In the genomic region with DNA sequence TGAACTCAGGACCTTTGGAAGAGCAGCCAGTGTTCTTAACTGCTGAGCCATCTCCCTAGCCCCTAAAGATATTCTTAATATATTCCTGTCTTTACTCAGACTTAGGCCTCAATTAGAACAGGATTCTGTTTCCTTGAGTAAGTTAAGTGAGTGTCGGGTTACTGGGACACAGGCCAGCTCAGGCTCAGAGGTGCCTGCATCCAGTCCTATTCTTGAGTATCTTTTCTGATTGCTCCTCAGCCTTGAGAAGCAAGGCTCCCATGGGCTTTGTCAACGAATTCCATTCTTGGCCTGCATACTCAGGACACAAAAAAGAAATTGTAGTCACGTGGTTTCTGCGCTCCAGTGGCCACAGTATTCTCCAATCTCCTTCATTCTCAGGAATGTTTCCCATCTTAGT, we compare ENCODE assay signal across 24 mouse cellular contexts. TPM values are rescaled to one million over a fixed set of nuclear protein-coding genes. Genes with fewer than 3 reads are reported as not detected.
A peak's percentile ranks its signal among the peaks of the same experiment; 100 is the strongest.
DNase-seq lines count a peak whose midpoint lies in the region; ATAC-seq and TF ChIP-seq lines count a peak whose summit lies in the region.
"Had no signal": no experiment of that assay in that cellular context is flagged by ENCODE, and none has a peak within 500 bp of the region (broad histone marks: within the 10 kb centered on the region; RNA-seq: fewer than 3 reads in every experiment).

No protein-coding gene starts in this region.

- H3K9me3 ChIP-seq in kidney, postnatal 0 days (replicated peaks; ENCODE audit: low read length) = no peaks in the 10 kb centered on the region
- H3K9me3 ChIP-seq in ES-Bruce4 (replicated peaks; ENCODE audit: control insufficient read depth, insufficient read depth, low read length, poor library complexity, severe bottlenecking) = no peaks in the 10 kb centered on the region
- H3K9me3 ChIP-seq: embryonic facial prominence, embryonic 15.5 days; hindbrain, embryonic 15.5 days; intestine, embryonic 15.5 days; liver, embryonic 12.5 days; lung, embryonic 15.5 days had no signal

- H3K4me3 ChIP-seq in gastrocnemius, adult 2 months = no peak overlapping the region
- no peak overlapping the region for H3K4me3 ChIP-seq in kidney, postnatal 0 days (replicated peaks; ENCODE audit: low read depth, low read length)
- no peak overlapping the region for H3K4me3 ChIP-seq in ES-Bruce4 (ENCODE audit: low read depth, low read length)
- H3K4me3 ChIP-seq: embryonic facial prominence, embryonic 15.5 days; heart, adult 2 months; hindbrain, embryonic 15.5 days; intestine, embryonic 15.5 days; liver, embryonic 12.5 days; lung, embryonic 15.5 days had no signal

- DNase-seq in gastrocnemius, adult 2 months = peak; percentile 24
- no peak for DNase-seq in gastrocnemius, postnatal 10 days
- peak; percentile 20 for DNase-seq in kidney, postnatal 0 days (ENCODE audit: low spot score)
- DNase-seq in kidney, postnatal 14 days = no peak
- DNase-seq in NIH3T3 (ENCODE audit: low read depth) = peak; percentile 92
- no peak for DNase-seq in thymus, postnatal 25 days
- DNase-seq: cerebellum, adult 9-10 months; kidney, postnatal 36 days; layer of hippocampus, adult 9-11 months; thymus, postnatal 36 days had no signal

- no peak for TF ChIP-seq POLR2A in ES-Bruce4 (IDR thresholded peaks at IDR 0.05; ENCODE audit: insufficient read depth, low read length)

- H3K4me1 ChIP-seq in kidney, postnatal 0 days (replicated peaks; ENCODE audit: insufficient read depth, low read length) = no peaks in the 10 kb centered on the region
- peaks cover 4% of the 10 kb centered on the region for H3K4me1 ChIP-seq in ES-Bruce4 (ENCODE audit: control insufficient read depth, insufficient read depth, low read length)
- H3K4me1 ChIP-seq: embryonic facial prominence, embryonic 15.5 days; hindbrain, embryonic 15.5 days; intestine, embryonic 15.5 days; lung, embryonic 15.5 days had no signal

- no peaks in the 10 kb centered on the region for H3K36me3 ChIP-seq in kidney, postnatal 0 days (ENCODE audit: insufficient read depth, low read length)
- H3K36me3 ChIP-seq in ES-Bruce4 (ENCODE audit: control insufficient read depth, insufficient read depth, low read length, poor library complexity, severe bottlenecking) = no peaks in the 10 kb centered on the region
- H3K36me3 ChIP-seq: embryonic facial prominence, embryonic 15.5 days; hindbrain, embryonic 15.5 days; intestine, embryonic 15.5 days; liver, embryonic 12.5 days; lung, embryonic 15.5 days had no signal

- ATAC-seq in kidney, postnatal 0 days (replicated peaks; ENCODE audit: low FRiP score, low read depth) = no peak
- ATAC-seq: intestine, embryonic 15.5 days; liver, embryonic 12.5 days had no signal

- H3K27me3 ChIP-seq in kidney, postnatal 0 days (ENCODE audit: insufficient read depth, low read length) = no peaks in the 10 kb centered on the region
- H3K27me3 ChIP-seq in ES-Bruce4 (ENCODE audit: control insufficient read depth, insufficient read depth, low read length, poor library complexity, severe bottlenecking) = no peaks in the 10 kb centered on the region
- H3K27me3 ChIP-seq: embryonic facial prominence, embryonic 15.5 days; hindbrain, embryonic 15.5 days; intestine, embryonic 15.5 days; lung, embryonic 15.5 days had no signal

- no peak for TF ChIP-seq CTCF in gastrocnemius, adult 2 months (IDR thresholded peaks at IDR 0.05)
- no peak for TF ChIP-seq CTCF in kidney, postnatal 0 days (IDR thresholded peaks at IDR 0.05; ENCODE audit: low read depth)
- TF ChIP-seq CTCF in ES-Bruce4 (IDR thresholded peaks at IDR 0.05; ENCODE audit: low read depth, low read length) = no peak

- no peak overlapping the region for H3K4me2 ChIP-seq in kidney, postnatal 0 days (ENCODE audit: low read length)
- H3K4me2 ChIP-seq: embryonic facial prominence, embryonic 15.5 days; hindbrain, embryonic 15.5 days; intestine, embryonic 15.5 days; liver, embryonic 12.5 days; lung, embryonic 15.5 days; midbrain, embryonic 11.5 days had no signal

- H3K9ac ChIP-seq in kidney, postnatal 0 days (ENCODE audit: low read depth, low read length) = no peak overlapping the region
- H3K9ac ChIP-seq in ES-Bruce4 (ENCODE audit: low read depth, poor library complexity, severe bottlenecking) = no peak overlapping the region
- H3K9ac ChIP-seq: embryonic facial prominence, embryonic 15.5 days; hindbrain, embryonic 15.5 days; intestine, embryonic 15.5 days; liver, embryonic 12.5 days; lung, embryonic 15.5 days had no signal

- no peak overlapping the region for H3K27ac ChIP-seq in gastrocnemius, adult 2 months
- H3K27ac ChIP-seq in kidney, postnatal 0 days = no peak overlapping the region
- peak overlapping the region; percentile 6; the same call in 1 of the 2 replicates for H3K27ac ChIP-seq in ES-Bruce4 (ENCODE audit: insufficient read depth, low read length)
- H3K27ac ChIP-seq: embryonic facial prominence, embryonic 15.5 days; heart, adult 2 months; hindbrain, embryonic 15.5 days; intestine, embryonic 15.5 days; liver, embryonic 12.5 days; lung, embryonic 15.5 days had no signal

- no peak for TF ChIP-seq EP300 in ES-Bruce4 (IDR thresholded peaks at IDR 0.05; ENCODE audit: insufficient read depth, low read depth, low read length)

- intact Hi-C loops in gastrocnemius, adult 2 months (cut with DNase I) = no loop called here

- 48% methylated on average over 4 of the region's 4 CpGs for WGBS in kidney, postnatal 0 days

RNA-seq across cellular contexts. Expression of gene Mgat4e, which starts 1.3 kb away (rescaled TPM):
- not detected for total RNA-seq in gastrocnemius, adult 2 months (2021)
- not detected for total RNA-seq in gastrocnemius, postnatal 10 days (2021)
- not detected in 2 replicates for polyA plus RNA-seq in kidney, postnatal 0 days (2015; fragmentation: Nextera tagmentation; extraction: Ambion mirVana)
- 1.3 and 1.6 TPM in 2 replicates for polyA plus RNA-seq in ES-Bruce4 (2011; ENCODE audit: insufficient read depth, insufficient read length, low read depth, missing spikeins)
- total RNA-seq: common myeloid progenitor, adult 5-6 weeks; gastrocnemius, adult 8-10 months; heart, adult 2 months; heart, postnatal 36 days; left cerebral cortex, adult 8-10 months had no signal
- polyA plus RNA-seq: embryonic facial prominence, embryonic 15.5 days; forebrain, embryonic 11.5 days; heart, adult 2 months; hindbrain, embryonic 15.5 days; intestine, embryonic 15.5 days; limb, embryonic 11.5 days; liver, embryonic 12.5 days; lung, embryonic 15.5 days; midbrain, embryonic 11.5 days had no signal

RNA-seq across cellular contexts. Expression of gene Kdm5b, which starts 11.7 kb away (rescaled TPM):
- total RNA-seq in gastrocnemius, adult 2 months (2021) = 1 to 10 TPM; 9.7 to 9.8 TPM
- total RNA-seq in gastrocnemius, postnatal 10 days (2021) = 10 to 100 TPM; 22.7 to 29.6 TPM
- polyA plus RNA-seq in kidney, postnatal 0 days (2015; fragmentation: Nextera tagmentation; extraction: Ambion mirVana) = 40.2 and 42.4 TPM in 2 replicates
- polyA plus RNA-seq in ES-Bruce4 (2011; ENCODE audit: insufficient read depth, insufficient read length, low read depth, missing spikeins) = 161 and 181 TPM in 2 replicates

RNA-seq across cellular contexts. Expression of gene Rabif, which starts 53.8 kb away (rescaled TPM):
- total RNA-seq in gastrocnemius, adult 2 months (2021) = 1 to 10 TPM; 5.5 to 6.7 TPM
- total RNA-seq in gastrocnemius, postnatal 10 days (2021) = 1 to 10 TPM; 7.2 to 9.4 TPM
- 33.8 and 38.7 TPM in 2 replicates for polyA plus RNA-seq in kidney, postnatal 0 days (2015; fragmentation: Nextera tagmentation; extraction: Ambion mirVana)
- polyA plus RNA-seq in ES-Bruce4 (2011; ENCODE audit: insufficient read depth, insufficient read length, low read depth, missing spikeins) = 21.8 and 22.7 TPM in 2 replicates

Comparison
In these comparisons a context has a peak if more than half of its experiments do, and no peak if none do; other contexts are left out.
1. DNase-seq: peak in gastrocnemius, adult 2 months (single experiment), kidney, postnatal 0 days (single experiment) and NIH3T3 (single experiment); none in gastrocnemius, postnatal 10 days (single experiment), kidney, postnatal 14 days (single experiment) and thymus, postnatal 25 days (single experiment).